Mouse (Mus musculus): ENCODE measurements around the gene Slc25a30.
A peak's percentile ranks its signal among the peaks of the same experiment; 100 is the strongest.

- TF ChIP-seq POLR2A (IDR thresholded peaks at IDR 0.05; ENCODE audit: insufficient read depth, low read length) (no peak), CTCF (IDR thresholded peaks at IDR 0.05; ENCODE audit: low read depth, low read length) (peak; percentile 28), EP300 (IDR thresholded peaks at IDR 0.05; ENCODE audit: insufficient read depth, low read depth, low read length) (no peak)
These were observed 48.0 kb upstream of the Slc25a30 start for GRCm38 (mm10) chr14:75834739-75835381.
